Mouse (Mus musculus) B cell, adult 2 months (primary cell): Measurements from ENCODE around the gene Banp.

Source experiments
- DNase-seq, 2 experiments: peaks; one replicate each; pipeline ENCODE4 v3.0.0; 2022

The Banp gene

GRCm38 (mm10) chr8:121927316-121927715 lies 22.2 kb upstream of the Banp start:
- peak; percentile 46 to 51 for DNase-seq

- no peak for DNase-seq
Measured at GRCm38 (mm10) chr8:121930047-121930446, 19.5 kb upstream of the Banp start.

- DNase-seq, result no peak
Measured at GRCm38 (mm10) chr8:121931571-121931970, 18.0 kb upstream of the Banp start.

- no peak for DNase-seq
Measured at GRCm38 (mm10) chr8:121932026-121932667, 17.4 kb upstream of the Banp start.

GRCm38 (mm10) chr8:121932668-121933520 lies 16.7 kb upstream of the Banp start:
- no peak for DNase-seq

- peak; percentile 43 to 45 for DNase-seq
Measured at GRCm38 (mm10) chr8:121934506-121934905, 15.0 kb upstream of the Banp start.

- DNase-seq, result no peak
Measured at GRCm38 (mm10) chr8:121934923-121935322, 14.6 kb upstream of the Banp start.

GRCm38 (mm10) chr8:121935341-121936294 lies 13.9 kb upstream of the Banp start:
- DNase-seq, result no peak

GRCm38 (mm10) chr8:121936391-121936790 lies 13.2 kb upstream of the Banp start:
- no peak for DNase-seq

- DNase-seq, result no peak
Measured at GRCm38 (mm10) chr8:121938732-121939131, 10.8 kb upstream of the Banp start.

- no peak for DNase-seq
Measured at GRCm38 (mm10) chr8:121943057-121943540, 6.5 kb upstream of the Banp start.

GRCm38 (mm10) chr8:121943716-121944115 lies 5.8 kb upstream of the Banp start:
- no peak for DNase-seq

GRCm38 (mm10) chr8:121944831-121945230 lies 4.7 kb upstream of the Banp start, which contains the start of gene Car5a:
Gene Car5a, minus strand, starts transcription at chr8:121944904.
- DNase-seq, result no peak

GRCm38 (mm10) chr8:121946351-121946750 lies 3.2 kb upstream of the Banp start:
- DNase-seq, result no peak

- no peak for DNase-seq
Measured at GRCm38 (mm10) chr8:121947047-121947752, 2.4 kb upstream of the Banp start.

GRCm38 (mm10) chr8:121947753-121948141 lies 1.8 kb upstream of the Banp start:
- peak; percentile 74 to 77 for DNase-seq

GRCm38 (mm10) chr8:121948321-121949145 lies 1.0 kb upstream of the Banp start:
- DNase-seq, result peak; percentile 9 to 16

- DNase-seq, result peak; percentile 99
Measured at GRCm38 (mm10) chr8:121949941-121950748, 595 bp downstream of the Banp start.

GRCm38 (mm10) chr8:121950749-121951655 lies 1.5 kb downstream of the Banp start:
- DNase-seq, result peak; percentile 65
